Mouse (Mus musculus): ENCODE measurements around the gene Clmn.
"Not testable (repeated sequence)": the region's sequence is repeated elsewhere in the genome, so short reads cannot be mapped to it uniquely, and the experiment has no call there.

Gene Clmn

DNA sequence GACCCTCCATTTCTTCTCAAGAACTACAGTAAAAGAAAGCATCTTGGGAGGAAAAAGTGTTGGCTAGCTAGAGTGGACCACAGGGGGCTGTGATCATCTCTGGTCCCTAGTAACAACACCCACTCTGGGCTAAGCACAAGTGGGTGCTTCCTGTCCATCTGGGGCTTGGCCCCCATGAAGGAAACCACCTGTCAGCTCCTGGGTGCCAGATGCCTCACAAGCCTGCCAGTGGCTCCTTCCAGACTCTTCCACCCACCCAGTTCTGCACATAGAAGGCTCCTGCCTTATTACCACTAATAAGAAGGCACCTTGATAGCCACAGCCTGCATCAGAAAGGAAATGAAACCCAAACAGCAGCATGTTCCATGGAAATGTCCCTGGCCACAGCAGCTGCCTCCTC is 26.4 kb downstream of the Clmn start:
- ATAC-seq (ENCODE audit: low TSS enrichment) = no peak

DNA sequence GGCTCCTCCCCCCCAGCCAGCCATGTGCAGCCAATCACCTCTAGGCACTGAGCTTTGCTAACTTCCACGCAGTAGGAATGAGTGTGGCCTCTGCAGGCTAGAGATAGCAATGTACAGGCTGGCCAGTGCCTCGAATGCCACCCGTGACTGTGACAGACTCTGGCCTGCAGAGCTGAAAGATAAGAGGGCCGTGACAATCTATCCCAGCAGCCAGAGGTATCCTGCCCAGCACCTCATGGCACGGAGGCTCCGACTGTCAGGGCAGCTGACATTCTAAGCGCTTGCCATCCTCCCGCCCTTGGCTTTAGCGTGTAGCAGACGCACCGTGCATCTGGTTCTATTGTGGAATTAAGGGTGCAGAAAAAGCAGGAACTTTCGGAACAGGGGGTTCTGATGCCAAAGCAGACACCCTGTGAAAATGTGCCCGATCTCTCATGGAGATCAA is 26.9 kb downstream of the Clmn start:
- ATAC-seq (ENCODE audit: low TSS enrichment) = 0 out of 2 replicates have a peak, but pooled peaks have one; percentile 6

DNA sequence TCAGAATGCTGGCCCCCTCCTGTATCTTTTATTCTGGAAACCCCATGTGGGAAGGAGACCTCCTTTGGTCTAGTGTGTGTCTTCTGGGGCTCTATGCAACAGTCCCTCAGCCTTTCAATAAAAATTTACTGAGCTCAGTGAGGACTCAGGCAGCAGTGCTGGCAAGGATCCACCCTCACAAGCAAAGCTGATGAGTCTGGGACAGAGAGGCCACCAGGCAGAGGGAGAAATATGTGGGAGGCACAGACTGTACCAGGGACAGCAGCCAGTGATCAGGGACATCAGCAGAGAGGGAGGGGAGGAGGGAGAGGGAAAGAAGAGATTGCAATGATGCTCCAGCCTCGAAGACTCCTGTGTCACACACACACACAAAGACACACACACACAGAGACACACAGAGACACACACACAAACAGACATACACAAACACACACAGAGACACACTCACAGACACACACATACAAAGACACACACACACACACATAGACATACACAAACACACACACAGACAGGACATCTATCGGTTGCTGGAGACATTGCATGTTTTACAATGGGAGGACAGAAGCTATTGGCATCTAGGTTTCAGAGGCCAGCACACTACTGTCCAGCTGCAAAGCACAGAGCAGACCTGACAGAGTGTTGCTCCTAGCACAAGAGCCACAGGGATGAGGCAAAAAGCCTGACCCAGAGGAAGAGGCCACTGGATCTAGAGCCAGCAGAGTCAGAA is 27.6 kb downstream of the Clmn start:
- ATAC-seq (ENCODE audit: low TSS enrichment) = peak; percentile 87

DNA sequence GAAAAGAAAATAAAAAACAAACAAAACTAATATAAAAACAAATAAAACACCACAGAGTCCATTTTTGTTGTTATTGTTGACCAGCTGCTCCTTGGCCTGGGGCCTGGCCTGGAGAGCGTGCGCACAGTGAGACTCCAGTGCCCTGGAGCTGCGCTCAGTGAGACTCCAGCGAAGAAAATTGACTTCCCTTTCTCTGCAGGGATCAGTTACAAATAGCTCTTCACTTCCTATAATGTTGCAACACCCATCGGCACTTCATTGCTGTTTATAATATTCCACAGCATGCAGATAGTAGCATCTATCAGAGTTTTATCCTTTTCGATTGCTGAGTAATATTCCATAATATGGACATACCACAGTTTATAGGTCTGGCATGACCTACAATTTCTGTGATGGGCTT is 28.6 kb downstream of the Clmn start:
- no peak for ATAC-seq (ENCODE audit: low TSS enrichment)

DNA sequence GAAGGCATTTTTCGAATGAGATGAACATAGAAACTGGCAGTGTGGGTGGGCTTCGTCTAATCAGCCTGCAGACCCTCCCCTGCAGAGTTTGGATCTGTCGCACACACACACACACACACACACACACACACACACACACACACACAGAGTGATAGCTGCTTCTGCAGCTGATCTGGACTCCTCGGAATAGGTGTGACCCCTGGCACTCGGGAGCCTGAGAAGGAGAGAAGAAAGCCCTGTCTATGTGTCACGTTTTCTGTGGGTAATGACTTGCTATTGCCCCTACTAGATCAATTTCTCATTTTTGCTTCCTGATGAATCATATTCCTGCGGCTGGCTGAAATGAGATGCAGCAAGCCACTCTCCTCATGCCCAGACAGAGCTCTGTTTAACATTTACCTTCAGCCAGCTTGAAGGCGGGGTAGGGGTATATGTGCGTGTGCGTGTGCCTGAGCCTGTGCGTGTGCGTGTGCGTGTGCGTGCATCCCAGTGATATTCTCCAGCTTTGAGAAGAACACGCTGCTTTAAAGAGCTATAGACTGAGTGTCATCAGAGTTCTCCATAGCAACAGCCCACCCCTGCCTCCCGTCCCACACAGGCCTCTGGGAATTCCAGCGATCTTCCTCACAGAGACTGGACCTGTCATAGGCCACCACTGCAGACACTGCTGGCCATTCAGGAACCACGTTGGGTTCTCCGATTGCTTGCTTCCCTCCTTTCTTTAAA is 29.3 kb downstream of the Clmn start:
- ATAC-seq (ENCODE audit: low TSS enrichment) = peak; percentile 24; the same call in 1 of the 2 replicates

DNA sequence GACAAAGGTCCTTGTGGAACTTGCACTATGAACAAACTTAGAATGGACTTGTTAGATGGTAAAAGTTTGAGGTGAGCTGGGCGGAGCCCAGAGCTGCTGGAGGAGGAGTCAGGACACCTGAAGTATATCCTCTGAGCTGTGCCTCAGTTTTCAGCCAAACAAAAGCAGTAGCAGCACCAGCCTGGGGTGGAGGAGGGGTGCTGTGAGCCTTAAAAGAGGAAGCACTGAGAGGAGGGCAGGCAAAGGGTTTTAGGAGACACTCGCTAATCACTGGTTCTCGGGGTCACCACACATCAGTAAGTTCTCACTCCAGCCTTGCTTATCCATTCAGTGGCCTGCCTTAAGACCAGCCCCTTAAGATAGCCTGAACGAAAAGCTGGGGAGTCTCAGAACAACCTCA is 30.1 kb downstream of the Clmn start:
- no peak for ATAC-seq (ENCODE audit: low TSS enrichment)

DNA sequence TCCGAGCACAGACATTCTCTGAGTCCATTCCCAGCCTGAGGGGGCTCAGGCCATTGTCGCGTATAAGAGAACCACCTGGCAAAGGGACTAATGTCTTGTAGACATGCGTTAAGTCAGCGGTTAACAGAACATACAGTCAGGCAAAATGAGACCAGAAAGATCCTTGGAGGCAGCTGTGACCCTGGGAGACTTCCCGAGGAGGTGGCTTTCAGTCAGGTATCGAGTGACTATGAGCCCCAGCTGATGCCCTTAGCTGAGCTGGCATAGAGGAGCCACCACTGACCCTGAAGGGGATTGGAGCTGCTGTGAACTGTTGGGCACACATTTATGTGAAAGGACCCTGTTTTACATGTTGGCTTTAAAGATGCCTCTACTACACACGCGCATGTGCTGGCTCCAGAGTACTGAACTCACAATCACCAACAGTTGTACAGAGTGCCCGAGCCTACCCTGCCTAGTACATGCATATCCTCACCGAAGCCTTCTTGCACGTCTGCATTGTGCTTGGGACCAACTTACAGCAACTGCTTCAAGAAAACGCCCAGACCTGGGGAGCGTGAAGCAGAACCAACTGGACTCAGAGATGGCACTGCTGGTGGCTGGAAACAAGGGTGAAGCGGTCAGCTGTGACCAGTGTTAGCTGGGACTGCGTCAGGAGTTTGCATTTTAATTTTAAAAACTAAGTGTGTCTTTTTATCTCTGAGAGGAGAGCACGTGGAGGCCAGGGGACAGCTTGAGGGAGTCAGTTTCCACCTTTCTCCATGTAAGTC is 34.0 kb downstream of the Clmn start:
- no peak for ATAC-seq (ENCODE audit: low TSS enrichment)

DNA sequence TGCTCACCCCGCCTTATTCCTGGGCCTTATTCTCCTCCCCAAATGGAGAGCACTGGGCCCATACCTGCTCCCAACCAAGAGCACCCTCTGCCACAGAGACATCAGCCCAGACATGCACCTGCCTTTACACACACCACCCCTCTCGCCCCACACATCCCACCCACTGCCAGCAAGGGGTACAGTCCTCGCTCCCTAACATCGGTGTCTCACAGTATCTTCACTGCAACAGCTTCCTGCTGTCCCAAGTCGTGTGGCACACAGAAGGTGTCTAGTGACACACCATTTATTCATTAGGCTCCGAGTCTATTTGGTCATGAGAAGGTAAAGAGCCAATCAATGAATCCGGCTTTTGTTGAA is 34.6 kb downstream of the Clmn start:
- no peak for ATAC-seq (ENCODE audit: low TSS enrichment)

DNA sequence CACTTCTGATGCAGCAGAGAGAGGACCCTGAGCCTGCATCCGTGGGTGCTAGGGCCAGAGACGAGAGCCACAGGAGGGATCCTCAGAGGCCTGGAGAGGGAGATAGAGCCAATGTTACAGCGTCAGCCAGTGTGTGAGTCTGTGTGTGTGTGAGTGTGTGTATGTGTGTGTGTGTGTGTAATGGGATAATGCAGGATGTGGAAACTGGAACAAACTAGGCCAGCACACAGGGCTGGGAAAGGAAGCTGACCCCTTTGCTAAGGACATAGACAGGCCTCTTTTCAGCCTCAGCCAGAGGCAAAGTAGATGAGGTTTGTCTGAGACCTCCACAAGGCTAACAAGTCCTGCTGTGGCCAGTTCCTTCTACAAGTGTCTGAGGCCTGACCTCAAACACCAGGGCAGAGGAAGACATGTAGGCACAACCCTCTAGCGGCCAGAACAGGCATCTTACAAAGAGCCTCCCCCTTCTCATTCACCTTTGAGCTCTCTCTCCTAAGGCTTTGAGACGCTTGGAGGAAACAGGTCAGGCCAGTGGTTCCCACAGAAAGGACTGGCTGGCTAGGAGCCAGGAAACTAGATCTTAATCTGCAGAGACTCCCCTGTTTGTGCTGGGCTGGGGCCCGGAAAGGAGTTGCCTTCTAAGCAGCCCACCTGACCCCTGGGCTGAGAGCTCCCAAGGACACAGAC is 35.1 kb downstream of the Clmn start:
- peak; percentile 20; the same call in 1 of the 2 replicates for ATAC-seq (ENCODE audit: low TSS enrichment)

DNA sequence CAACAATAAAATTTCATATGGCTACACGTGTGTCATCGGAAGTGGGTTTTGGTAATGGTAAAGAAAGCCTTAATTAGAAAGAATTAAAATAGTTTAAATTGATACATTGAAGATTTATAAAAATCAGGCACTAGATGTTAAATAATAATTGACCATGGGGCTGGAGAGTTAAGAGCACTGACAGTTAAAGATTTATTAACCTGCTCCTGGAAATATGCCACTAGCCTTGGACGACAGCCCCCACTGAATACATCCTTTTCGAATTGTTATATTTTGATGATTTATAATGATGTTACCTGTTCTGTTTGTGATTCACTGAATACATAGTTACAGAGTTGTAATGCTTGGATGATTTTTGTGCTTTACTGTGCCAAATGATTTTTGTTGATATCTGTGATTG is 35.9 kb downstream of the Clmn start:
- not testable (repeated sequence) for ATAC-seq (ENCODE audit: low TSS enrichment)

DNA sequence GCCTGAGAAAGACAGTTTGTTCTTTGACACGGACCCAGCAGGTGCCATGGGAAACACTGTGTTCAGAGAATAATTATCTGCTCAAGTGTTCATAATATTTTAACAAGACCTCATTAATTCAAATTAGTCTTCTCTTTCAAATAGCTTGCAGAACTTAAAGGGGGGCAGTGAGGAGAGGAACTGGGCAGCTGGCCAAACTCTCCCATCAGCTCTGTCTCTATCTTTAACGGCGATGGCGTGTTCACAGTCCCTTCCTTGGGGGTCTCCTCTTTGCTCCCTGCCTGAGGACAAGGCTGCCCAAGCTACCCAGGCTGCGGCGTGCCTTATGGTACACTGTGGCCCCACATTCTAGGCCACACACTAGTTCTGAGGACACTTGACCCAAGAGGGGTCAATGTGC is 37.2 kb downstream of the Clmn start:
- ATAC-seq (ENCODE audit: low TSS enrichment) = no peak

DNA sequence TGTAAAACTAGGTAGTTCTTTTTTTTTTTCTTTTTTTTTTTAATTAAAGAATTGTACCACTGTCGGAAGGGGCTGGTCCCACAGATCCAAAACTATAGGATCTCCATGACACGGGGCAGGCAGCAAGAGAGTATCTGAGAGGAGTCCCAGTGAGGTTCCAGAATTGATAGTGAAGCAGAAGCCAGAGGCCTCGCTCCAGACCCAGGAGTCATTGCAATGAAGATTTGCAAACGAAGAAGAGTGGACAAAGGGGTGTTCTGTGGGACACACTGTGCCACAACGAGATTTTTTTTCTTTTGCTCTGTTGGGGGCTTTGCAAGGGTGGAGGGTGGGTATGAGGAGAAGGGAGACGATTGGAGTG is 40.0 kb downstream of the Clmn start:
- ATAC-seq (ENCODE audit: low TSS enrichment) = no peak

DNA sequence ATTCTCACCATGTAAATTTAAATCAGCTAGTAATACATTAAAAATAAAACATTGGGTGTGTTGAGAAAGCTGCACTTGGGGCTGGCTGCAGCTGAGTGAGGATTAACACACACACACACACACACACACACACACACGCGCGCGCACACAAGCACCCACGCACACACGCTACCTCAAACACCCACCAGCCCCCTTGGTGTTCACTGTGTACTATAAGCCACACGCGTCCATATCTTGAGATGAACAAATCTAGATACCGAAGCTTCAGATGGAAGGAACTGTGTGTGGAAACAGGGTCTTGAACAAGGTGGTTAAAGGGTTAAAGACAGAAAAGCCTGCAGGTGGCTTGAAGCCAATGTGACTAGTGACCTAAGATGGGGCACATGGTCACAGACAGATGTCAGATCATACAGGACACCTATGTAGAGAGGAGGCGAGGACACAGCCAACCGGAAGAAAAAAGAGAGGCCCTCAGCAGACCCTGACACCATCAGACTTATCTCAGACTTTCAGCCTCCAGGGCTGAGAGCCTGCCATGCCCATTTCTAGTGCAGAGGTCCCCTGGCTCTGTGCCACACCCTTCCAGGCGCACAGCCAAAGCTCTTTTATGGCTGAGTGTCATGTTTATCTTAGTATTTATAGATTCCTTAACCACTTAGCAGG is 40.5 kb downstream of the Clmn start:
- ATAC-seq (ENCODE audit: low TSS enrichment) = no peak

DNA sequence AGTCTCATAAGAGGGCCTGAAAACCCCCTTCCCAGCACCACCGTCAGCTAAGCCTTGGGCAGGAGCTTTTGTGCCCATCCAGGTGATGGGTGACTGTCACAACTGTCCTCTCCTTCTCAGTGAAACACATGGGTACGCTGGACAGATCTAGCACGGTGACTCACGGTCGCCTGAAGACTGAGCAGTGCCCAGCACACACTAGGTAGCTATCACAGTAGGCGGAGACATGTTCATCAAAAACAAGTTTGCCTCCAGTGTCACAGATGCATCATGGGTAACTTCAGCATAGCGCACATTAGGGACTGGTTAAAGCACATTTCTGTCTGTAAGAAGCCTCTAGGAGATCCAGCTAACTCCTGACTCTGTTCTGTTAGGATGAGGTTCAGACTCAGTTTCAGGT is 41.2 kb downstream of the Clmn start:
- no peak for ATAC-seq (ENCODE audit: low TSS enrichment)

DNA sequence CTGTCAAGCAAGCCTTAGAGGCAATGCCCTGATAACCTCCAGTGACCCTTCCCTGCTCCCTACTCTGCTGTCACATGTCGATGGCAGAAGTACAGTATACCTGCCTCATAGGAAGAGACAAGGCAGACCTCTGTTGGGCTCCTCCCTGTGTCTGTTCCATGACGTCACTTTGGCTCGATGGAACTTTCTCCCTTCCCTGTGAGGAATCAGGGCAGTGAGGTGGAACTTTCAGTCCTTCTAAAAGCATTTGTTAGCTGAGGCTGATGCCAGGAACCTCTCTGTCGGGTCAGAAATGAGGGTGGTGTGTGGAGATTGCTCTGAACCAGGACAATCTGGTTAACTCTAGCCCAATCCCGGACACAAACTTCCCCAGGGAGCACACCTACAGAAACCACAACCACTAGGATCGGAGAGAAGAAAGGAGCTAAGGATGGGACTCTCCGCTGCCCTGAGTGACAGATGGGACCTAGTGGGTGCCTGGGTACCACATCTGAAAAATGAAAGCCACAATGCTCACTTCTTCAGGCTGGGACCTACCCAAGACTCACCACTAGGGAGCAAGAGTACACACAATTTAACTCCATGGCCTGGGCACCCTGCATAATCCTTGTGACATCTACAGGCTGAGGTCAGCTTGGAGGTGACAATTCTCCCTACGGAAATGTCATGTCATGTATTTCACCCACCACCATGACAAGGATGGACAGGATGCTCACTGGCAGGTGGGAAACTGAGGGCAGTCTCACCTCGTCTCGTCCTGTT is 41.9 kb downstream of the Clmn start:
- ATAC-seq (ENCODE audit: low TSS enrichment) = no peak

DNA sequence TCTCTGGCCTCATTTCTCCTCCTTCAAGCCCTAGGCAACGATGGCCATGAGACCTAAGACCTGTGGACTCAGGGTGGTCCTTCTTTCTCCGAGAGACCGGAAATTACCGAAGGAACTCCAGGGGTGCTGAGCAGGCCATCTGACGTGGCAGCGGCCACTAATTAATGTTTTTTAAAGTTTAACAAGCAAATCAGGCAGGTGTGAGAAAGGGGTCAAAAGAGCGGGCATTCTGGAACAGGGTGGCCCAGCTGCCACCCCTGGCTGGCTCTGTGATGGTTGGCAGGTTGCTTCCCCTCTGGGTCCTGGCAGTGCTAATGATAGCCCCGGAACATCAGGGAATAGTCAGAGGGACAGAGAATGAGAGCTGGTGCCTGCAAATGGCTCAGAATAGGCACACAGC is 42.7 kb downstream of the Clmn start:
- no peak for ATAC-seq (ENCODE audit: low TSS enrichment)

DNA sequence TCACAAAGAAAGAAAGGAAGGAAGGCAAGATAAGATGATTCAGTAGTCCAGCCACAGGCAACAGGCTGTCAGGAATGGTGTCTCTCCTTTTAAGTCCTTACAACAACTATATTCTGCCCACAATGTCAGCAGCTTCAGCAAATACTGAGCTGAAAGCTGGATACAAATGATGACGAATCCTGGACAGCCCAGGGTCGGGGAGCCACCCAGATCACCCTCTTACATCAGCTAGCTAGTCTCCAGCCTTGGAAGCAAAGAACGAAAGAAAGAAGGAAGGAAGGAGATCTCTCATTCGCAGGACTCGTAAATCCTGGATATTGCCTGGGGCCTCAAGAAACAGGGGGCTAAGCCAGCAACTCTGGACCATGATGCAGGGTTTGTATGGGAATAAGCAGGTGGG is 44.8 kb downstream of the Clmn start:
- no peak for ATAC-seq (ENCODE audit: low TSS enrichment)

DNA sequence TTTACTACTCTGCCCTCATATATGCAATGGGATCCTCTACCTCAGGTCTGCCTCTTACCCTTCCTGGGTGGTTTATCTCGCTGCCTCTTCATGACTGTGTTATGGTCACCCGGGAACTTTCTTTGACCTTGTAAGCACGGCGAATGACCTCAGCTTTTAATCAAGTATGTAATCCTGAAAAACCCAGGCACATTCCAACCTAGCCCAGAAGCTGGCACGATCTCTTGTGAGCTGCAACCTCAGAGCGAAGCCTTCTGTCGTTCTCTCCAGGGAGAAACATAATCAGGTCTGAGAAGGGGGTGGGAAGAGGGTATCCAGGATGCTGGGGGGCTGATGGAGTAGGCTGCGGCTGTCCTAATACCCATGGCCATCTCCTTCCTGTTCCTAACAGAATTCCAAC is 45.8 kb downstream of the Clmn start:
- no peak for ATAC-seq (ENCODE audit: low TSS enrichment)

DNA sequence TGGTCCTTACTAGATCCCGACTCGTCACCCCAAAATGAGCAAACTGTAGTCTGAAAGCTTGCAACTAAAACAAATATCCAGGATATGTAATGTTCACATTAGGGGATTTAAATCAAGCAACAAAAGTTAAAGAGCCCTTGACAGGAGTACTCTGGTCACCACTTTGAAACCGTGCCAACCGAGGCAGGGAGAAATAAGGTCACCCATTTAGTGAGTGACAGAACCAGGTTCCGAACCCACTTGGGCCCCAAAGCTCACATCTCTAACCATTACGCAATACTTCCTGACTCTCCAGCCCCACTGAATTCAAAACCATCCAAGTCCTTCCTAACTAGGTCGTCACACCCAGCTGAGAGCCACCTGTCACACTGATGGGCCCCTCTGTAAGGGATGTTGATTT is 46.8 kb downstream of the Clmn start:
- ATAC-seq (ENCODE audit: low TSS enrichment) = no peak

DNA sequence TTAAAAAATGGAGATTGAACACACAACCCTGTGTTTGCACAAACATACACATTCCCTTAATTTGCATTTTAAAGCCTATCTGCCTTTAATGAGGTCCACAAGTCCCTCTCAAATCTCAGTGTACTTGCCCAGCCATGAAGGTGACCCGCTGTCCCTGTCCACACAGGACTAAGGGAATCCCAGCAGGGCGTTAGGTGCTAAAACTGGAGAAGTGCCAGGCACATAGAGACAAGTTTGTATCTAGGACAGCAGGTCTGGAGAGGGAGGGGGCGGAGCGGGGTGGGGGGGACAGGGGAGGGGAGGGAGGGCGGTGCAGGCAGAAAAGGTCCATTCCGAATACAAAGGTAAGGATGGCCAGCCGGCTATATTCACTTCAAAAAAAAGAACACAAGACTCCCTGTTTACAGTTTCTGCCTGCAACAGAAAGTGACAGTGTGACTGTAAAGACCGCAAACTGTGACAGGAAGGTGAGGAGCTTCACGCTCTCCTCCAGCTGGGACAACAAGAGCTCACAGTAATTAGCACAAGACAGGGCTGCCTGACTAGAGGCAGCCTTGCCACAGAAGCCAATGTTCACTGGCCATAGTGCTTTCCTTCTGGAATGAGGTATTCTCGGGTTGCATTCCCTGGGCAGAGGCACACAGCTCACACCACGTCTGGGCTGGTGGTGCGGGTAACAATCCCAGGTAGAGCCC is 47.6 kb downstream of the Clmn start:
- ATAC-seq (ENCODE audit: low TSS enrichment) = no peak

Measured in frontal cortex, adult (tissue).